Mouse (Mus musculus) myocyte (in vitro differentiated cells): ENCODE results near the gene Chchd4. TPM values are rescaled to one million over a fixed set of nuclear protein-coding genes. Genes with fewer than 3 reads are reported as not detected.

ENCODE experiments used
- H3K27me3 ChIP-seq: one replicate; pipeline ENCODE4 v1.6.1; 2011; ENCODE audit not compliant: control insufficient read depth, insufficient read depth, insufficient read length
- H3K36me3 ChIP-seq: one replicate; pipeline ENCODE4 v1.6.1; 2011; ENCODE audit not compliant: control insufficient read depth, insufficient read depth
- H3K4me2 ChIP-seq: one replicate; pipeline ENCODE4 v1.6.1; 2011; ENCODE audit warnings: low read depth, control low read depth
- H3K4me3 ChIP-seq: one replicate; pipeline ENCODE4 v1.5.1; 2011; ENCODE audit warnings: mild to moderate bottlenecking, control low read depth, moderate library complexity
- H3K79me2 ChIP-seq: one replicate; pipeline ENCODE4 v1.6.1; 2011; ENCODE audit not compliant: control insufficient read depth, insufficient read depth
- H3ac ChIP-seq: one replicate; pipeline ENCODE4 v1.6.1; 2011; ENCODE audit not compliant: control insufficient read depth, insufficient read length
- CEBPB ChIP-seq: IDR thresholded peaks from 2 replicates; pipeline ENCODE4 v1.6.1; 2011; ENCODE audit warnings: mild to moderate bottlenecking, moderate library complexity; ENCODE audit not compliant: poor library complexity, insufficient read depth, severe bottlenecking
- E2F4 ChIP-seq: IDR thresholded peaks from one replicate; pipeline ENCODE4 v1.6.1; 2011; ENCODE audit warnings: mild to moderate bottlenecking, control low read depth, moderate library complexity; ENCODE audit not compliant: insufficient read depth
- MAX ChIP-seq: IDR thresholded peaks from one replicate; pipeline ENCODE4 v1.6.1; 2011; ENCODE audit warnings: low read depth, mild to moderate bottlenecking, control low read depth
- MYOD1 ChIP-seq, 3 experiments: IDR thresholded peaks; one replicate each; pipeline ENCODE4 v1.6.1; 2011; ENCODE audit warnings: control low read depth in 2 of 3, low read depth in 2 of 3, mild to moderate bottlenecking in 2 of 3, moderate library complexity in 1 of 3; ENCODE audit not compliant: insufficient read length in 2 of 3, control insufficient read depth in 1 of 3
- MYOG ChIP-seq, 3 experiments: IDR thresholded peaks; one replicate each; pipeline ENCODE4 v1.6.1; 2011; ENCODE audit warnings: control low read depth in 2 of 3, low read depth in 2 of 3, mild to moderate bottlenecking in 2 of 3; ENCODE audit not compliant: insufficient read length in 2 of 3, control insufficient read depth in 1 of 3, insufficient read depth in 1 of 3
- POLR2A ChIP-seq: IDR thresholded peaks from one replicate; pipeline ENCODE4 v1.6.1; 2011; ENCODE audit warnings: low read depth, mild to moderate bottlenecking, control low read depth, moderate library complexity; ENCODE audit not compliant: insufficient read length
- POLR2AphosphoS2 ChIP-seq: IDR thresholded peaks from one replicate; pipeline ENCODE4 v1.6.1; 2011; ENCODE audit warnings: low read depth, control low read depth; ENCODE audit not compliant: insufficient read length
- REST ChIP-seq: IDR thresholded peaks from one replicate; pipeline ENCODE4 v1.6.1; 2011; ENCODE audit warnings: mild to moderate bottlenecking, control low read depth, moderate library complexity; ENCODE audit not compliant: insufficient read depth, insufficient read length
- SRF ChIP-seq: IDR thresholded peaks from one replicate; pipeline ENCODE4 v1.6.1; 2011; ENCODE audit warnings: low read depth; ENCODE audit not compliant: control insufficient read depth, insufficient read length
- TCF12 ChIP-seq: IDR thresholded peaks from one replicate; pipeline ENCODE4 v1.6.1; 2011; ENCODE audit warnings: mild to moderate bottlenecking, control low read depth; ENCODE audit not compliant: poor library complexity, insufficient read depth, severe bottlenecking
- TCF3 ChIP-seq: IDR thresholded peaks from one replicate; pipeline ENCODE4 v1.6.1; 2011; ENCODE audit warnings: low read depth, control low read depth; ENCODE audit not compliant: insufficient read length
- USF1 ChIP-seq: IDR thresholded peaks from one replicate; pipeline ENCODE4 v1.6.1; 2011; ENCODE audit warnings: low read depth, mild to moderate bottlenecking, control low read depth, moderate library complexity
- polyA plus RNA-seq: library from polyadenylated mRNA; unstranded; fragments of >200 nt; fragmentation: generic; extraction: Trizol; gene quantifications from one replicate; pipeline ENCODE4 v1.2.1, GENCODE M21; 2012; ENCODE audit warnings: missing spikeins

Gene Chchd4
- polyA plus RNA-seq, 1 experiment: 13.1 TPM

- peak overlapping the region; percentile 88 for H3K4me3 ChIP-seq
- peaks cover 6% of the 10 kb centered on the region for H3K36me3 ChIP-seq
- TF ChIP-seq POLR2A (no peak), MAX (no peak), SRF (no peak), MYOG (IDR thresholded peaks at IDR 0.05; ENCODE audit: control insufficient read depth in 1 of 3, insufficient read depth in 1 of 3, insufficient read length in 2 of 3, low read depth in 2 of 3) (no peak), REST (no peak), POLR2AphosphoS2 (no peak), CEBPB (no peak), TCF3 (no peak)
- peaks cover 24% of the 10 kb centered on the region for H3K79me2 ChIP-seq
- no peaks in the 10 kb centered on the region for H3K27me3 ChIP-seq
- peak overlapping the region; percentile 25 for H3ac ChIP-seq
- H3K4me2 ChIP-seq: peak overlapping the region; percentile 96
Measured at GRCm38 (mm10) chr6:91514737-91515362, 41.5 kb upstream of the Chchd4 start.

- Histone ChIP-seq H3K79me2 (peaks cover 24% of the 10 kb centered on the region), H3K4me3 (peak overlapping the region; percentile 88), H3K4me2 (peak overlapping the region; percentile 96)
Measured at GRCm38 (mm10) chr6:91514135-91514534, 40.8 kb upstream of the Chchd4 start.

GRCm38 (mm10) chr6:91510211-91510610 is 36.9 kb upstream of the Chchd4 start:
- no peaks in the 10 kb centered on the region for H3K27me3 ChIP-seq
- H3K79me2 ChIP-seq: no peaks in the 10 kb centered on the region
- H3ac ChIP-seq: no peak overlapping the region
- peaks cover 12% of the 10 kb centered on the region for H3K36me3 ChIP-seq
- no peak for TF ChIP-seq MAX
- no peak for TF ChIP-seq POLR2AphosphoS2
- no peak for TF ChIP-seq REST
- TF ChIP-seq E2F4: no peak
- TF ChIP-seq MYOG (IDR thresholded peaks at IDR 0.05; ENCODE audit: control insufficient read depth in 1 of 3, insufficient read depth in 1 of 3, insufficient read length in 2 of 3, low read depth in 2 of 3): no peak
- TF ChIP-seq POLR2A: no peak
- TF ChIP-seq TCF3: no peak
- TF ChIP-seq SRF: no peak
- no peak for TF ChIP-seq CEBPB
- TF ChIP-seq MYOD1 (IDR thresholded peaks at IDR 0.05; ENCODE audit: control insufficient read depth in 1 of 3, insufficient read length in 2 of 3, low read depth in 2 of 3): no peak
- TF ChIP-seq TCF12: no peak
- TF ChIP-seq USF1: no peak
- H3K4me3 ChIP-seq: no peak overlapping the region
- no peak overlapping the region for H3K4me2 ChIP-seq

More at GRCm38 (mm10) chr6:91514135-91514534, 40.8 kb upstream of the Chchd4 start:
- Histone ChIP-seq H3K27me3 (no peaks in the 10 kb centered on the region), H3K36me3 (no peaks in the 10 kb centered on the region), H3ac (no peak overlapping the region)
- TF ChIP-seq MYOG (IDR thresholded peaks at IDR 0.05; ENCODE audit: control insufficient read depth in 1 of 3, insufficient read depth in 1 of 3, insufficient read length in 2 of 3, low read depth in 2 of 3) (no peak), MYOD1 (IDR thresholded peaks at IDR 0.05; ENCODE audit: control insufficient read depth in 1 of 3, insufficient read length in 2 of 3, low read depth in 2 of 3) (no peak), CEBPB (no peak), TCF12 (no peak), SRF (no peak)

- Histone ChIP-seq H3K4me2 (no peak overlapping the region), H3ac (no peak overlapping the region), H3K36me3 (peaks cover 16% of the 10 kb centered on the region), H3K4me3 (no peak overlapping the region), H3K27me3 (no peaks in the 10 kb centered on the region), H3K79me2 (no peaks in the 10 kb centered on the region)
- TF ChIP-seq MYOD1 (IDR thresholded peaks at IDR 0.05; ENCODE audit: control insufficient read depth in 1 of 3, insufficient read length in 2 of 3, low read depth in 2 of 3): no peak
- TF ChIP-seq POLR2A: no peak
- no peak for TF ChIP-seq REST
- no peak for TF ChIP-seq USF1
- no peak for TF ChIP-seq TCF3
- TF ChIP-seq E2F4: no peak
- TF ChIP-seq SRF: no peak
- no peak for TF ChIP-seq CEBPB
- TF ChIP-seq POLR2AphosphoS2: no peak
- TF ChIP-seq TCF12: no peak
- no peak for TF ChIP-seq MYOG (IDR thresholded peaks at IDR 0.05; ENCODE audit: control insufficient read depth in 1 of 3, insufficient read depth in 1 of 3, insufficient read length in 2 of 3, low read depth in 2 of 3)
- no peak for TF ChIP-seq MAX
Measured at GRCm38 (mm10) chr6:91509326-91509725, 36.0 kb upstream of the Chchd4 start.

GRCm38 (mm10) chr6:91508041-91508440 is 34.7 kb upstream of the Chchd4 start:
- Histone ChIP-seq H3K36me3 (peaks cover 25% of the 10 kb centered on the region), H3K4me2 (no peak overlapping the region), H3ac (no peak overlapping the region), H3K27me3 (no peaks in the 10 kb centered on the region), H3K79me2 (no peaks in the 10 kb centered on the region), H3K4me3 (no peak overlapping the region)
- TF ChIP-seq E2F4: no peak
- TF ChIP-seq POLR2AphosphoS2: no peak
- TF ChIP-seq CEBPB: no peak
- TF ChIP-seq USF1: no peak
- TF ChIP-seq MAX: no peak
- TF ChIP-seq TCF12: no peak
- TF ChIP-seq MYOG (IDR thresholded peaks at IDR 0.05; ENCODE audit: control insufficient read depth in 1 of 3, insufficient read depth in 1 of 3, insufficient read length in 2 of 3, low read depth in 2 of 3): no peak
- TF ChIP-seq MYOD1 (IDR thresholded peaks at IDR 0.05; ENCODE audit: control insufficient read depth in 1 of 3, insufficient read length in 2 of 3, low read depth in 2 of 3): no peak
- no peak for TF ChIP-seq SRF
- TF ChIP-seq REST: no peak
- no peak for TF ChIP-seq TCF3
- TF ChIP-seq POLR2A: no peak
